Mouse (Mus musculus): Measurements from ENCODE around the gene Ankle1. TPM values are rescaled to one million over a fixed set of nuclear protein-coding genes. Genes with fewer than 3 reads are reported as not detected.

Ankle1 gene
- polyA plus RNA-seq, 1 experiment: 3.3 TPM

DNA sequence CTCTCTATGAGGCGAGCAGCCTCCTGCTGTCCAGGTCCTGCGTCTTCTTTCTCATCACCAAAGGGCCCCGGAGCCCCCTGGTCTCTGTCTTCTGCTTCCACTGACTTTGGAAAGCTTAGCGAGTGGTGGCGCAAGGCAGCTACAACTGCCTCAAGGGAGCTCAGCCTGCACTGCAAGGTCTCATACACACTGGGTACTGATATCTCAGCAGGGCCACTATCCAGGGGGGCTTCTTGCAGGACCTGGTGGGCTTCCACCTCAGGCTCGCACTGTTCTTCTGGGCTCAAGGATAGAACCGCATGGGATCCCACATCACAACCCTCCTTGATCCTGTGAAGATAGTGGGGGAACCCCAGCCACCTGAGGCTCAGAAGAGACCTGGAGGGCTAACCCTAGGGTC lies 11.3 kb upstream of the Ankle1 start:
- Histone ChIP-seq H3K27me3 (replicated peaks) (peaks cover 13% of the 10 kb centered on the region), H3K9me3 (peaks cover 5% of the 10 kb centered on the region; the same call in 1 of the 2 replicates), H3K4me1 (peaks cover 40% of the 10 kb centered on the region), H3K36me3 (replicated peaks; ENCODE audit: low read length) (peaks cover 15% of the 10 kb centered on the region), H3K4me3 (replicated peaks) (no peak overlapping the region)
- TF ChIP-seq FLI1 (IDR thresholded peaks at IDR 0.05; ENCODE audit: low read length): no peak
- no peak for TF ChIP-seq GATA1 (IDR thresholded peaks at IDR 0.05; ENCODE audit: borderline replicate concordance, low read length)

GRCm38 (mm10) chr8:71395071-71395470 lies 10.7 kb upstream of the Ankle1 start:
- Histone ChIP-seq H3K9me3 (peaks cover 5% of the 10 kb centered on the region; the same call in 1 of the 2 replicates), H3K4me1 (peaks cover 40% of the 10 kb centered on the region), H3K36me3 (replicated peaks; ENCODE audit: low read length) (peaks cover 21% of the 10 kb centered on the region), H3K27me3 (replicated peaks) (peaks cover 11% of the 10 kb centered on the region), H3K4me3 (replicated peaks) (no peak overlapping the region)
- TF ChIP-seq FLI1 (IDR thresholded peaks at IDR 0.05; ENCODE audit: low read length): no peak
- no peak for TF ChIP-seq GATA1 (IDR thresholded peaks at IDR 0.05; ENCODE audit: borderline replicate concordance, low read length)

DNA sequence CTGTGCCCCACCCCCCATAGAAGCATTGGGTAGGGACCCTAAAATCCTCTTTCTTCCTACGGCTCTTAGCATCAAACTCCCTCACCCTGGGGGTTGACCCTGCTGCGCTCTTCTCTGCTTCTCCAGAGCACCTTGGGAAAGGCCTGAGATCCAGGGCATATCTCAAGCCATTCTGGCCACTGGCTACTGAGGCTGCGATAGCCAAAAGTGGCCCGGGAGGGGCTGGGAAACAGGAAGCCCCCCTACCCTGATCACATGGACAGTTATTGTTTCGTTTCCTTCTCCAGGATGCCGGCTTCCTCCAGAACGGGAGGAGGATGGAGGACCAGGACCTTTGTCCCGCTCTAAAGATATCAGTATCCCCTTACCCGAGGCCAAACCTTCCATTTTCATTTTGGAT lies 10.2 kb upstream of the Ankle1 start, which contains the start of gene Ushbp1:
Gene Ushbp1, minus strand, starts transcription at position 174 of the 400 bp plus-strand sequence.
- Histone ChIP-seq H3K36me3 (replicated peaks; ENCODE audit: low read length) (peaks cover 25% of the 10 kb centered on the region), H3K4me1 (peaks cover 40% of the 10 kb centered on the region), H3K27me3 (replicated peaks) (peaks cover 8% of the 10 kb centered on the region), H3K4me3 (replicated peaks) (peak within 1 kb of the TSS; percentile 97), H3K9me3 (peaks cover 5% of the 10 kb centered on the region; the same call in 1 of the 2 replicates)
- TF ChIP-seq GATA1 (IDR thresholded peaks at IDR 0.05; ENCODE audit: borderline replicate concordance, low read length): no peak

DNA sequence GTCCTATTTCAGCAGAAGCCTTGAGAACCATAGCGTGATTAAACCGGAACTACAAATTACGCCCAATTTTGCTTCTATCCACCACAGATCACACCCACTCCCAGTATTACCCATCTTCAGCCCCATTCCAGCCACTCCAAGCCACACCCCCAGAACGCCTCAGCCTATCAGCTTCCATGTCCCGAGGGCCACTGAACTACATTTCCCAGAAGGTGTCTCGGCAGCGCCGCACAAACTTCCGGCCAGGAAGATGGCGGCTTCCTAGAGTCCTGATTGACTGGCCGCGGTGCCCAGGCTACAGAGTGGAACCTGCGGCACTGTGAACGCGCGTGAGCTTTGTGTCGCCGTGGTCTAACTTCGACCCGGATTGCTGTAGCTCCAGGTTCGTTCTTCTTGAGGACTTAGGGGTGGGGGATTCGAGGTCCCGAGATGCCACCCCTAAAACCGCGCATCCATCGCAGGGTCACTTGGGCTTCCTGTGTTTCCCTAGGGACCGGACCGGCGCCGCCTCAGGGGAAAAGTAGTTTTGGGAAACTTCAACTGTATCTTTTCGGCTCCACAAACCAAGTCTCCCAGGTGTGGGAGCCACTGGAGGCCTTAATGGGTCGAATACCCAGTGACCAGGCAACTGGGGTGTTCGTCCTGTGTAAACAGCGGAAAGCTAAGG lies 9.0 kb upstream of the Ankle1 start, which contains the start of gene Babam1:
Gene Babam1, plus strand, starts transcription at position 223 of the 667 bp plus-strand sequence.
- peaks cover 33% of the 10 kb centered on the region for H3K36me3 ChIP-seq (replicated peaks; ENCODE audit: low read length)
- H3K9me3 ChIP-seq: peaks cover 5% of the 10 kb centered on the region; the same call in 1 of the 2 replicates
- peaks cover 40% of the 10 kb centered on the region for H3K4me1 ChIP-seq
- H3K27me3 ChIP-seq (replicated peaks): peaks cover 6% of the 10 kb centered on the region
- TF ChIP-seq FLI1 (IDR thresholded peaks at IDR 0.05; ENCODE audit: low read length): 0 out of 2 replicates have a peak, but pooled peaks have one; percentile 8
- no peak for TF ChIP-seq GATA1 (IDR thresholded peaks at IDR 0.05; ENCODE audit: borderline replicate concordance, low read length)
- H3K4me3 ChIP-seq (replicated peaks): peak within 1 kb of the TSS; percentile 97

DNA sequence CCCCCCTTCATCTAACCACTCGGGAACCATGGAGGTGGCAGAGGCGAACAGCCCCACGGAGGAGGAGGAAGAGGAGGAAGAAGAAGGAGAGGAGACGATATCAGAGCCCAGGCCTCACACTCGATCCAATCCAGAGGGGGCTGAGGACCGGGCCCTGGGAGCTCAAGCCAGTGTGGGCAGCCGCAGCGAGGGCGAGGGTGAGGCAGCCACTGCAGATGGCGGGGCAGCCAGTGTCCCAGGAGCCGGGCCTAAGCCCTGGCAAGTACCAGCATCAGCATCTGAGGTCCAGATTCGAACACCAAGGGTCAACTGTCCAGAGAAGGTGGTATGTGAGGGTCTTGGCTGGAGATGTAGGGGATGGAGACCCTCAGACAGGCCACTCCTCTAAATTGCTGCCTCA lies 8.1 kb upstream of the Ankle1 start:
- H3K4me1 ChIP-seq: peaks cover 40% of the 10 kb centered on the region
- H3K36me3 ChIP-seq (replicated peaks; ENCODE audit: low read length): peaks cover 37% of the 10 kb centered on the region

DNA sequence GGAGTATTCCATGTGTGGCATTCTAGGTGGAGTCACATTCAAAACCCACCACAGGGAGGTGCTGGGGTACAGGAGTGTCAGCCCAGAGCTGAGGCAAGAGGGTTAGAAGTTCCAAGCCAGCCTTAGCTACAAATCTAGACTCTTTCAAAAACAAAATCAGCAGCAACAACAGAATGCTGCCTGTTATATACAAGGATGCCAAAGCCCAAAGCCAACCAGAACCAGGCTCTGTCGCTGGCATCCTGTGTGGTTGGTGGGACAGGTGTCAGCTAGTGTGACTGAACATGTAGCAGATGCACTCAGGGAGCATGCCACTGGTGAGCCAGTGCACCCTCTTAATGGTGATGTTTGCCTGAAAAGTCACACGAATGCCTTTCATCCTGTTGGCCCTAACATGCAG lies 5.0 kb upstream of the Ankle1 start:
- Histone ChIP-seq H3K4me3 (replicated peaks) (no peak overlapping the region), H3K36me3 (replicated peaks; ENCODE audit: low read length) (peaks cover 56% of the 10 kb centered on the region), H3K9me3 (no peaks in the 10 kb centered on the region), H3K27me3 (replicated peaks) (no peaks in the 10 kb centered on the region), H3K4me1 (peaks cover 49% of the 10 kb centered on the region)
- TF ChIP-seq GATA1 (IDR thresholded peaks at IDR 0.05; ENCODE audit: borderline replicate concordance, low read length): no peak
- TF ChIP-seq FLI1 (IDR thresholded peaks at IDR 0.05; ENCODE audit: low read length): no peak

More for the DNA sequence above, 8.1 kb upstream of the Ankle1 start:
- H3K4me3 ChIP-seq (replicated peaks): peak overlapping the region; percentile 97
- TF ChIP-seq GATA1 (IDR thresholded peaks at IDR 0.05; ENCODE audit: borderline replicate concordance, low read length): no peak
- no peak for TF ChIP-seq FLI1 (IDR thresholded peaks at IDR 0.05; ENCODE audit: low read length)
- H3K9me3 ChIP-seq: peaks cover 5% of the 10 kb centered on the region; the same call in 1 of the 2 replicates
- peaks cover 6% of the 10 kb centered on the region for H3K27me3 ChIP-seq (replicated peaks)

DNA sequence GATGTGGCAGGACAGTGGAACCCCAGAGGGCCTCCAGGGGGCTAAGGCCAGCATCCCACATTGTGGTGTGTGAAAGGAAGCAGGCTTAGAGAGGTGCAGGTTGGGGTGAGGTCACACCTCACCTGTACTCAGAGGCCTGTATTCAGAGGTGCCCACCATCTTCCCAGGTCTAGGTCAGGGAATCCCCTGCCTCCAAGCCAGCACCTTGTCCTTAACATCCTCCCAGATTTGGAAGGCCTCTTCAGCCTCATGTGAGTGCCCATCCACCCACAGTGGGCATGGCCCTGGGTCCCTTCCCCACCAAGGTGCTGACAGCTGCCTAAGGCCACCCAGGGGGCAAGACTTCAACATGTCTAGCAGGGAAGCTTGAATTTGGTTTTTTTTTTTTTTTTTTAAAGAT lies 4.4 kb upstream of the Ankle1 start:
- Histone ChIP-seq H3K9me3 (no peaks in the 10 kb centered on the region), H3K27me3 (replicated peaks) (no peaks in the 10 kb centered on the region), H3K36me3 (replicated peaks; ENCODE audit: low read length) (peaks cover 56% of the 10 kb centered on the region), H3K4me1 (peaks cover 49% of the 10 kb centered on the region), H3K4me3 (replicated peaks) (no peak overlapping the region)
- TF ChIP-seq FLI1 (IDR thresholded peaks at IDR 0.05; ENCODE audit: low read length) (no peak), GATA1 (IDR thresholded peaks at IDR 0.05; ENCODE audit: borderline replicate concordance, low read length) (no peak)

GRCm38 (mm10) chr8:71402446-71402964 lies 3.3 kb upstream of the Ankle1 start:
- H3K9me3 ChIP-seq: no peaks in the 10 kb centered on the region
- peaks cover 60% of the 10 kb centered on the region for H3K36me3 ChIP-seq (replicated peaks; ENCODE audit: low read length)
- H3K4me1 ChIP-seq: peaks cover 52% of the 10 kb centered on the region
- TF ChIP-seq FLI1 (IDR thresholded peaks at IDR 0.05; ENCODE audit: low read length): no peak
- TF ChIP-seq GATA1 (IDR thresholded peaks at IDR 0.05; ENCODE audit: borderline replicate concordance, low read length): no peak
- H3K27me3 ChIP-seq (replicated peaks): no peaks in the 10 kb centered on the region
- H3K4me3 ChIP-seq (replicated peaks): no peak overlapping the region

GRCm38 (mm10) chr8:71403107-71403885 lies 2.5 kb upstream of the Ankle1 start:
- TF ChIP-seq FLI1 (IDR thresholded peaks at IDR 0.05; ENCODE audit: low read length) (no peak), GATA1 (IDR thresholded peaks at IDR 0.05; ENCODE audit: borderline replicate concordance, low read length) (no peak)
- Histone ChIP-seq H3K4me3 (replicated peaks) (no peak overlapping the region), H3K9me3 (no peaks in the 10 kb centered on the region), H3K27me3 (replicated peaks) (no peaks in the 10 kb centered on the region), H3K36me3 (replicated peaks; ENCODE audit: low read length) (peaks cover 61% of the 10 kb centered on the region), H3K4me1 (peaks cover 51% of the 10 kb centered on the region)

Measured in megakaryocyte, embryonic 14.5 days (primary cell).